ENCODE assay signal across 18 mouse cellular contexts in the genomic region with DNA sequence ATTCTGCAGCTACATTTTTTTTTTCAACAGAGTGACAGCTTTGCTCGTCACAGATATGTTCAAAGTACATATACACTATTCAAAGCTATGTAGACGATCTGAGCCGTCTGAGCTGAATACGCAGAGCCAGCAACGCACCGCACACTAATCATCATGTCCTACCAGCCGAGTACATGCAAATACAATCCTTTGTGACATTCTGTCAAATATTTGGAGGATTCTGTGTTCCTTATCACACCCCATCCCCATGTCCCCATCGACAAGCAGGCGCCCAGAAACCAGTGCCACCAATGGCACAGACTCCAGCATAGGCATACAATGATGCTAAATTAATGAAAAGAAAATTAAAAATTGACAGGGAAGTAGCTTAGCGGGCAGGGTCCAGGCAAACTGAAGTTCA.
DNase-seq lines count a peak whose midpoint lies in the region; ATAC-seq lines count a peak whose summit lies in the region.
"Had no signal": no experiment of that assay in that cellular context is flagged by ENCODE, and none has a peak within 500 bp of the region (broad histone marks: within the 10 kb centered on the region; RNA-seq: fewer than 3 reads in every experiment).

No protein-coding gene starts in this region.

- H3K4me3 ChIP-seq in forebrain, embryonic 13.5 days, result no peak overlapping the region
- no peak overlapping the region for H3K4me3 ChIP-seq in forebrain, embryonic 10.5 days
- no peak overlapping the region for H3K4me3 ChIP-seq in neural tube, embryonic 13.5 days
- no peak overlapping the region for H3K4me3 ChIP-seq in midbrain, embryonic 13.5 days (replicated peaks)
- H3K4me3 ChIP-seq: embryonic facial prominence, embryonic 12.5 days; gastrocnemius, adult 2 months; limb, embryonic 13.5 days; liver, embryonic 15.5 days had no signal

- H3K4me1 ChIP-seq in forebrain, embryonic 13.5 days, result peaks cover 42% of the 10 kb centered on the region
- peaks cover 57% of the 10 kb centered on the region for H3K4me1 ChIP-seq in forebrain, embryonic 10.5 days
- peaks cover 45% of the 10 kb centered on the region for H3K4me1 ChIP-seq in neural tube, embryonic 13.5 days (replicated peaks)
- peaks cover 43% of the 10 kb centered on the region for H3K4me1 ChIP-seq in midbrain, embryonic 13.5 days (replicated peaks)
- H3K4me1 ChIP-seq: liver, embryonic 15.5 days had no signal

- no peaks in the 10 kb centered on the region for H3K27me3 ChIP-seq in forebrain, embryonic 13.5 days
- H3K27me3 ChIP-seq in forebrain, embryonic 10.5 days (ENCODE audit: poor library complexity, severe bottlenecking), result no peaks in the 10 kb centered on the region
- no peaks in the 10 kb centered on the region for H3K27me3 ChIP-seq in neural tube, embryonic 13.5 days
- H3K27me3 ChIP-seq in midbrain, embryonic 13.5 days, result no peaks in the 10 kb centered on the region
- H3K27me3 ChIP-seq: embryonic facial prominence, embryonic 12.5 days; liver, embryonic 15.5 days had no signal

- no peaks in the 10 kb centered on the region for H3K9me3 ChIP-seq in forebrain, embryonic 13.5 days (replicated peaks)
- no peaks in the 10 kb centered on the region for H3K9me3 ChIP-seq in forebrain, embryonic 10.5 days
- no peaks in the 10 kb centered on the region for H3K9me3 ChIP-seq in neural tube, embryonic 13.5 days
- H3K9me3 ChIP-seq in midbrain, embryonic 13.5 days, result no peaks in the 10 kb centered on the region
- H3K9me3 ChIP-seq: embryonic facial prominence, embryonic 12.5 days; limb, embryonic 13.5 days; liver, embryonic 15.5 days had no signal

- WGBS in forebrain, embryonic 13.5 days, result 38% methylated on average over 10 of the region's 10 CpGs
- 79% methylated on average over 10 of the region's 10 CpGs for WGBS in forebrain, embryonic 10.5 days
- WGBS in neural tube, embryonic 13.5 days, result 43% methylated on average over 10 of the region's 10 CpGs
- WGBS in midbrain, embryonic 13.5 days, result 26% methylated on average over 10 of the region's 10 CpGs

- ATAC-seq in forebrain, embryonic 13.5 days, result peak; percentile 68
- ATAC-seq in neural tube, embryonic 13.5 days (ENCODE audit: low read depth), result no peak
- peak; percentile 34; the same call in 1 of the 2 replicates for ATAC-seq in midbrain, embryonic 13.5 days
- no peak for ATAC-seq in megakaryocyte-erythroid progenitor cell, adult 5-6 weeks (replicated peaks; ENCODE audit: low FRiP score, low TSS enrichment, poor library complexity, severe bottlenecking)
- ATAC-seq: activated CD4-positive, CD25-positive, alpha-beta regulatory T cell, adult 4 months; inflammation-experienced regulatory T-cells, adult 6 months had no signal

- no peak overlapping the region for H3K9ac ChIP-seq in forebrain, embryonic 13.5 days
- no peak overlapping the region for H3K9ac ChIP-seq in neural tube, embryonic 13.5 days
- H3K9ac ChIP-seq in midbrain, embryonic 13.5 days (replicated peaks), result no peak overlapping the region
- H3K9ac ChIP-seq: embryonic facial prominence, embryonic 12.5 days; limb, embryonic 13.5 days; liver, embryonic 15.5 days had no signal

- no peaks in the 10 kb centered on the region for H3K36me3 ChIP-seq in forebrain, embryonic 13.5 days (ENCODE audit: poor library complexity, severe bottlenecking)
- H3K36me3 ChIP-seq in forebrain, embryonic 10.5 days (replicated peaks), result no peaks in the 10 kb centered on the region
- H3K36me3 ChIP-seq in neural tube, embryonic 13.5 days, result no peaks in the 10 kb centered on the region
- no peaks in the 10 kb centered on the region for H3K36me3 ChIP-seq in midbrain, embryonic 13.5 days
- H3K36me3 ChIP-seq: embryonic facial prominence, embryonic 12.5 days; limb, embryonic 13.5 days; liver, embryonic 15.5 days had no signal

- H3K27ac ChIP-seq in forebrain, embryonic 13.5 days, result peak overlapping the region; percentile 72
- no peak overlapping the region for H3K27ac ChIP-seq in forebrain, embryonic 10.5 days
- peak overlapping the region; percentile 84 for H3K27ac ChIP-seq in neural tube, embryonic 13.5 days (replicated peaks)
- H3K27ac ChIP-seq in midbrain, embryonic 13.5 days, result peak overlapping the region; percentile 76
- H3K27ac ChIP-seq: embryonic facial prominence, embryonic 12.5 days; gastrocnemius, adult 2 months; limb, embryonic 13.5 days; liver, embryonic 15.5 days had no signal

- H3K4me2 ChIP-seq in forebrain, embryonic 13.5 days, result peak overlapping the region; percentile 13; the same call in 1 of the 2 replicates
- H3K4me2 ChIP-seq in neural tube, embryonic 13.5 days, result no peak overlapping the region
- H3K4me2 ChIP-seq in midbrain, embryonic 13.5 days (replicated peaks), result 0 out of 2 replicates have a peak overlapping the region, but pooled peaks have one; percentile 1
- H3K4me2 ChIP-seq: embryonic facial prominence, embryonic 12.5 days; limb, embryonic 13.5 days; liver, embryonic 15.5 days had no signal

- no peak for DNase-seq in forebrain, embryonic 10.5 days (ENCODE audit: extremely low spot score, low spot score)
- no peak for DNase-seq in neural tube, embryonic 10.5 days (ENCODE audit: extremely low spot score, low spot score)
- DNase-seq in retina, postnatal 1 day, result peak; percentile 29
- DNase-seq in embryo, embryonic 11 days, result no peak
- DNase-seq: cerebellum, postnatal 36 days; gastrocnemius, adult 2 months; heart, adult 18-20 months; lung, postnatal 36 days; thymus, postnatal 4 days had no signal

Comparison
In these comparisons a context has a peak if more than half of its experiments do, and no peak if none do; other contexts are left out.
1. ATAC-seq: peak in forebrain, embryonic 13.5 days (single experiment) and midbrain, embryonic 13.5 days (single experiment); none in neural tube, embryonic 13.5 days (single experiment) and megakaryocyte-erythroid progenitor cell, adult 5-6 weeks (single experiment).